ENCODE assay signal across 8 mouse cellular contexts in the genomic region with DNA sequence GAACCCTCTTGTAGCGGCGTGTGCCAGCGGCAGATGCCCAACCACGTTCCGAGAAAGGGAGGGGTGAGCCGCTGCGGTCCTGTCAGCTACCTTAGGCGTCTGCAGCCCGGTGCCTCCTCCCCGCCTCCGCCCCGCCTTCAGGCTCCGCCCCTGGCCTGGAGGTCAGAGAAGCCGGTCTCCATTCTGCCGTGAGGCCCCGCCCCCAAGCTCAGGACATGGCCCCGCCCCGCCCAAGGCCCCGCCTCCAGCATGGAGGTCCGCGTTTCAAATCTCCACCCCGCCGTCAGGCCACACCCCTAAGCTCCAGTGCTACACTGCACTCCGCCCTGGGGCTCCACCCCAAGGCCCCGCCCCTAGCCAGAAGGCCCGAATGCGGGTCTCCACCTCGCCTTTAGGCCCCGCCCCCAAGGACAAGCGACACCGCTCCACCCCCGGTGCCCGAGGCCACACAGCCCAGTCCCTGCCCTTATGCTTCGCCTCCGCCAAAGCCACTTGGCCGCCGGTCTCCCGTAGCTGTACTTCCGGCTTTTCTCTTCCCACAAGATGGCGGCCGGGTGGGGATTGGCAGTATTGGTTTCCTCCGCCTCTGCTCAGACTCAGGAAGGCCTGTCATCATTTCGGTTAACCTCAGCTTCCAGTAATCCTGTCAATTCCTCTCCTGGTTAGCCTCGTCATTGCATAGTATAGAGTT. TPM values are rescaled to one million over a fixed set of nuclear protein-coding genes. Genes with fewer than 3 reads are reported as not detected.
A peak's percentile ranks its signal among the peaks of the same experiment; 100 is the strongest.
DNase-seq lines count a peak whose midpoint lies in the region; ATAC-seq and TF ChIP-seq lines count a peak whose summit lies in the region.

A gene (minus strand): TSS at position 217 of the 691 bp plus-strand sequence.

- peak; percentile 65; the same call in 1 of the 2 replicates for TF ChIP-seq POLR2A in bone marrow, adult 2 months (IDR thresholded peaks at IDR 0.05; ENCODE audit: borderline replicate concordance, control insufficient read depth, low read depth, low read length)
- TF ChIP-seq POLR2A in limb, embryonic 14.5 days (IDR thresholded peaks at IDR 0.05; ENCODE audit: borderline replicate concordance, extremely low read depth, insufficient read depth, insufficient read length), result peak; percentile 78; the same call in 1 of the 2 replicates

- no peak for TF ChIP-seq CTCF in bone marrow, adult 2 months (IDR thresholded peaks at IDR 0.05; ENCODE audit: control insufficient read depth, insufficient read depth, low read length)
- no peak; the same call in 1 of the 2 replicates for TF ChIP-seq CTCF in midbrain, postnatal 0 days (IDR thresholded peaks at IDR 0.05)

- ATAC-seq in embryonic facial prominence, embryonic 15.5 days (ENCODE audit: insufficient number of reproducible peaks, low FRiP score, low TSS enrichment, low read depth), result peak; percentile 99
- ATAC-seq in limb, embryonic 14.5 days (ENCODE audit: low FRiP score, low read depth), result peak; percentile 99
- peak; percentile 98 for ATAC-seq in midbrain, postnatal 0 days (ENCODE audit: low FRiP score)

- DNase-seq in 416B (ENCODE audit: low read depth), result peak; percentile 100
- peak; percentile 98 for DNase-seq in heart, adult 8-10 months (ENCODE audit: low spot score)
- DNase-seq in kidney, adult 9 months, result peak; percentile 100
- peak; percentile 96 for DNase-seq in limb, embryonic 14.5 days (ENCODE audit: low spot score)
- peak; percentile 98 for DNase-seq in midbrain, postnatal 0 days (ENCODE audit: low spot score)
- peak; percentile 100 for DNase-seq in spleen, postnatal 14 days (ENCODE audit: low spot score in 2 of 2)

- no peaks in the 10 kb centered on the region for H3K27me3 ChIP-seq in embryonic facial prominence, embryonic 15.5 days
- H3K27me3 ChIP-seq in limb, embryonic 14.5 days (ENCODE audit: control insufficient read depth, insufficient read depth, low read length), result no peaks in the 10 kb centered on the region
- no peaks in the 10 kb centered on the region for H3K27me3 ChIP-seq in midbrain, postnatal 0 days (ENCODE audit: insufficient read depth, low read length)

- no peaks in the 10 kb centered on the region for H3K4me1 ChIP-seq in bone marrow, adult 2 months (ENCODE audit: control insufficient read depth, insufficient read depth, low read length)
- H3K4me1 ChIP-seq in embryonic facial prominence, embryonic 15.5 days, result peaks cover 6% of the 10 kb centered on the region; the same call in 1 of the 2 replicates
- H3K4me1 ChIP-seq in limb, embryonic 14.5 days (ENCODE audit: control insufficient read depth, insufficient read depth, low read length), result no peaks in the 10 kb centered on the region
- no peaks in the 10 kb centered on the region for H3K4me1 ChIP-seq in midbrain, postnatal 0 days (ENCODE audit: insufficient read depth, low read length)

- no peaks in the 10 kb centered on the region for H3K36me3 ChIP-seq in embryonic facial prominence, embryonic 15.5 days
- 0 out of 2 replicates have a peak, but pooled peaks cover 4% of the 10 kb centered on the region for H3K36me3 ChIP-seq in limb, embryonic 14.5 days (ENCODE audit: control insufficient read depth, insufficient read depth, low read length)
- H3K36me3 ChIP-seq in midbrain, postnatal 0 days (ENCODE audit: insufficient read depth, low read length), result peaks cover 3% of the 10 kb centered on the region; the same call in 1 of the 2 replicates

- peak within 1 kb of the TSS; percentile 66 for H3K27ac ChIP-seq in bone marrow, adult 2 months (ENCODE audit: control insufficient read depth, insufficient read depth, low read depth, low read length, poor library complexity)
- H3K27ac ChIP-seq in embryonic facial prominence, embryonic 15.5 days (replicated peaks), result peak within 1 kb of the TSS; percentile 84
- peak within 1 kb of the TSS; percentile 16; the same call in 1 of the 2 replicates for H3K27ac ChIP-seq in limb, embryonic 14.5 days (replicated peaks; ENCODE audit: low read depth, low read length)
- peak within 1 kb of the TSS; percentile 79 for H3K27ac ChIP-seq in midbrain, postnatal 0 days (ENCODE audit: low read depth, low read length)

- H3K9ac ChIP-seq in embryonic facial prominence, embryonic 15.5 days, result peak within 1 kb of the TSS; percentile 51
- H3K9ac ChIP-seq in limb, embryonic 14.5 days (ENCODE audit: low read depth, low read length, severe bottlenecking), result peak within 1 kb of the TSS; percentile 59
- peak within 1 kb of the TSS; percentile 83 for H3K9ac ChIP-seq in midbrain, postnatal 0 days (replicated peaks; ENCODE audit: low read length, poor library complexity, severe bottlenecking)

- H3K4me2 ChIP-seq in embryonic facial prominence, embryonic 15.5 days (replicated peaks), result peak within 1 kb of the TSS; percentile 98
- peak within 1 kb of the TSS; percentile 97 for H3K4me2 ChIP-seq in limb, embryonic 14.5 days (replicated peaks; ENCODE audit: low read depth, low read length, severe bottlenecking)
- peak within 1 kb of the TSS; percentile 80 for H3K4me2 ChIP-seq in midbrain, postnatal 0 days (ENCODE audit: low read depth, low read length, poor library complexity, severe bottlenecking)

- H3K9me3 ChIP-seq in embryonic facial prominence, embryonic 15.5 days (replicated peaks), result no peaks in the 10 kb centered on the region
- H3K9me3 ChIP-seq in limb, embryonic 14.5 days (ENCODE audit: control insufficient read depth, low read length), result no peaks in the 10 kb centered on the region
- H3K9me3 ChIP-seq in midbrain, postnatal 0 days (ENCODE audit: low read length), result no peaks in the 10 kb centered on the region

- peak within 1 kb of the TSS; percentile 82 for H3K4me3 ChIP-seq in bone marrow, adult 2 months (replicated peaks; ENCODE audit: control insufficient read depth, low read depth, low read length)
- peak within 1 kb of the TSS; percentile 79 for H3K4me3 ChIP-seq in embryonic facial prominence, embryonic 15.5 days (replicated peaks)
- H3K4me3 ChIP-seq in limb, embryonic 14.5 days (replicated peaks; ENCODE audit: low read length), result peak within 1 kb of the TSS; percentile 69
- peak within 1 kb of the TSS; percentile 75 for H3K4me3 ChIP-seq in midbrain, postnatal 0 days (ENCODE audit: low read depth, low read length)

- WGBS in bone marrow, adult 2 months, result under 1% methylated on average over 44 of the region's 44 CpGs
- WGBS in embryonic facial prominence, embryonic 15.5 days, result 1% methylated on average over 44 of the region's 44 CpGs
- WGBS in limb, embryonic 14.5 days, result 1% methylated on average over 39 of the region's 44 CpGs
- WGBS in midbrain, postnatal 0 days, result under 1% methylated on average over 36 of the region's 44 CpGs

RNA-seq across cellular contexts. Expression of the gene that starts here (rescaled TPM):
- polyA plus RNA-seq in bone marrow, adult 2 months (2011; ENCODE audit: insufficient read depth, insufficient read length, low replicate concordance, missing spikeins), result 4.5 and 4.6 TPM in 2 replicates
- polyA plus RNA-seq in embryonic facial prominence, embryonic 15.5 days (2015; fragmentation: Nextera tagmentation; extraction: Ambion mirVana), result 7.2 and 8.8 TPM in 2 replicates
- 10 to 100 TPM; 14.2 to 19.0 (median 14.4) TPM for total RNA-seq in heart, adult 8-10 months (2022)
- polyA plus RNA-seq in limb, embryonic 14.5 days (2012; rRNA removed), result 3.0 and 3.9 TPM in 2 replicates
- 6.2 and 6.4 TPM in 2 replicates for polyA plus RNA-seq in limb, embryonic 14.5 days (2014; fragmentation: Nextera tagmentation; extraction: Ambion mirVana)
- total RNA-seq in midbrain, postnatal 0 days (2014; rRNA removed), result 13.6 and 26.5 TPM in 2 replicates
- polyA plus RNA-seq in midbrain, postnatal 0 days (2015; fragmentation: Nextera tagmentation; extraction: Ambion mirVana), result 9.9 and 11.8 TPM in 2 replicates

Comparison
In these comparisons a context has a peak if more than half of its experiments do, and no peak if none do; other contexts are left out.
1. Peak in every context shown above with its lines: DNase-seq, ATAC-seq, H3K4me3 ChIP-seq and H3K27ac ChIP-seq.
2. H3K27ac ChIP-seq: peak in every context shown above with its lines; median percentile 84 in embryonic facial prominence, embryonic 15.5 days; 79 in midbrain, postnatal 0 days; 66 in bone marrow, adult 2 months; 16 in limb, embryonic 14.5 days.